Mouse (Mus musculus): Measurements from ENCODE around the gene Hs1bp3.

Gene Hs1bp3

GRCm38 (mm10) chr12:8336601-8337285, 23.5 kb downstream of the Hs1bp3 start:
- DNase-seq (ENCODE audit: low read depth): no peak

- no peak for DNase-seq (ENCODE audit: low read depth)
These were observed 24.2 kb downstream of the Hs1bp3 start for GRCm38 (mm10) chr12:8337286-8338060.

GRCm38 (mm10) chr12:8338491-8338890, 25.3 kb downstream of the Hs1bp3 start:
- DNase-seq (ENCODE audit: low read depth): no peak

- no peak for DNase-seq (ENCODE audit: low read depth)
These were observed 25.7 kb downstream of the Hs1bp3 start for GRCm38 (mm10) chr12:8338918-8339317.

- no peak for DNase-seq (ENCODE audit: low read depth)
These were observed 26.5 kb downstream of the Hs1bp3 start for GRCm38 (mm10) chr12:8339591-8340319.

GRCm38 (mm10) chr12:8341008-8341407, 27.8 kb downstream of the Hs1bp3 start:
- DNase-seq (ENCODE audit: low read depth): no peak

GRCm38 (mm10) chr12:8343381-8343780, 30.1 kb downstream of the Hs1bp3 start:
- DNase-seq (ENCODE audit: low read depth): no peak

- no peak for DNase-seq (ENCODE audit: low read depth)
These were observed 31.7 kb downstream of the Hs1bp3 start for GRCm38 (mm10) chr12:8344897-8345296.

- no peak for DNase-seq (ENCODE audit: low read depth)
These were observed 32.3 kb downstream of the Hs1bp3 start for GRCm38 (mm10) chr12:8345539-8345938.

GRCm38 (mm10) chr12:8347746-8348462, 34.7 kb downstream of the Hs1bp3 start:
- no peak for DNase-seq (ENCODE audit: low read depth)

- DNase-seq (ENCODE audit: low read depth): no peak
These were observed 35.7 kb downstream of the Hs1bp3 start for GRCm38 (mm10) chr12:8348733-8349513.

GRCm38 (mm10) chr12:8351025-8351903, 38.0 kb downstream of the Hs1bp3 start:
- no peak for DNase-seq (ENCODE audit: low read depth)

- no peak for DNase-seq (ENCODE audit: low read depth)
These were observed 39.8 kb downstream of the Hs1bp3 start for GRCm38 (mm10) chr12:8353071-8353470.

GRCm38 (mm10) chr12:8354187-8354586, 41.0 kb downstream of the Hs1bp3 start:
- no peak for DNase-seq (ENCODE audit: low read depth)

- no peak for DNase-seq (ENCODE audit: low read depth)
These were observed 41.8 kb downstream of the Hs1bp3 start for GRCm38 (mm10) chr12:8355011-8355410.

- DNase-seq (ENCODE audit: low read depth): no peak
These were observed 44.2 kb downstream of the Hs1bp3 start for GRCm38 (mm10) chr12:8357449-8357848.

- no peak for DNase-seq (ENCODE audit: low read depth)
These were observed 45.2 kb downstream of the Hs1bp3 start for GRCm38 (mm10) chr12:8358344-8358966.

GRCm38 (mm10) chr12:8359418-8360112, 46.3 kb downstream of the Hs1bp3 start:
- DNase-seq (ENCODE audit: low read depth): no peak

GRCm38 (mm10) chr12:8361866-8362265, 48.6 kb downstream of the Hs1bp3 start:
- DNase-seq (ENCODE audit: low read depth): no peak
